Mouse (Mus musculus): ENCODE data around the gene Ercc6l2.
"Not testable (repeated sequence)": the region's sequence is repeated elsewhere in the genome, so short reads cannot be mapped to it uniquely, and the experiment has no call there.

The Ercc6l2 gene

DNA sequence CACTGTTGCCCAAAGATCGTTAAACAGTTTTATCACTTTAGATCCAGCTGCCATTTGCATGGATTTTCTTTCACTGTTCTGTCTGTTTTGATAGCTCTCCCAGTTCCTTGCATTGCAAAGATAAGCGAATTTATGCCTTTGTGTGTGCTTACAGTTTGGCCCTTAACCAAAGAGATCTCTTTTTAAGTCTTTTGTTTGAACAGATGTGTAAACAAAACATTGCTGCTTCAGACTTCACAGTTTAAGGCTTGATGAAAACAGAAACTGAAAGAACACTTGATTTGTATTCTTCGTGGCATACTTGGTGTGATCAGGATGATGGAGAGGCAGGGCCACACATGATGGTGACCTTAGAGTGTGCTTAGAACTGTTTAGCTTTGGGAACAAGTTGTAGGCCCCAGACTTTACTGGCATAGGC is 70.5 kb downstream of the Ercc6l2 start:
- DNase-seq (ENCODE audit: low spot score): no peak

DNA sequence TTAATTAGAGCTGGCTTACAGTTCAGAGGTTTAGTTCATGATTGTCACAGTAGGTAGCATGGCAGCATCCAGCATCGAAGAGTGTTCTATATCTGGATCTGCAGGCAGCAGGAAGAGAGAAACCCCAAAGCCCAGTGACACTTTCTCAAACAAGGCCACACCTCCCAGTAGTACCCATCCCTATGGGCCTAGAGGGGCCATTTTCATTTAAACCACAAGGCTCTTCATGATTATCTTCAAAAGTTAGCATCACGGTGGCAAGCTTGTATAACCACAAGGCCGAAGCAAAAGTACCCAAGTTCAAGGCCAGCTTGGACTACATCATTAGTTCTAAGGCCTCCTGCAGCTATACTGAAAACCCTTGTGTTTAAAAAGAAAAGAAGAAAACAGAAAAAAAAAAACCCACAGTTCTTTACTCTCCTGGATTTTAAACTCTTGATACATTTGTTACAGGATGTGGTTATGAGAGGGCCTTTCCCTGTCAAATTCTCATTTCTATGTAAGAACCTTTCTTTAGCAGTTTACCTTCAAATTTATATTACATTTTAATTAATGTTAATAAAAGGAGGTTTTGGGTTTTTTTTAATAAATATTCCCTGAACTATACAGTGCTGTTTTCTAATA is 71.5 kb downstream of the Ercc6l2 start:
- DNase-seq (ENCODE audit: low spot score): no peak

DNA sequence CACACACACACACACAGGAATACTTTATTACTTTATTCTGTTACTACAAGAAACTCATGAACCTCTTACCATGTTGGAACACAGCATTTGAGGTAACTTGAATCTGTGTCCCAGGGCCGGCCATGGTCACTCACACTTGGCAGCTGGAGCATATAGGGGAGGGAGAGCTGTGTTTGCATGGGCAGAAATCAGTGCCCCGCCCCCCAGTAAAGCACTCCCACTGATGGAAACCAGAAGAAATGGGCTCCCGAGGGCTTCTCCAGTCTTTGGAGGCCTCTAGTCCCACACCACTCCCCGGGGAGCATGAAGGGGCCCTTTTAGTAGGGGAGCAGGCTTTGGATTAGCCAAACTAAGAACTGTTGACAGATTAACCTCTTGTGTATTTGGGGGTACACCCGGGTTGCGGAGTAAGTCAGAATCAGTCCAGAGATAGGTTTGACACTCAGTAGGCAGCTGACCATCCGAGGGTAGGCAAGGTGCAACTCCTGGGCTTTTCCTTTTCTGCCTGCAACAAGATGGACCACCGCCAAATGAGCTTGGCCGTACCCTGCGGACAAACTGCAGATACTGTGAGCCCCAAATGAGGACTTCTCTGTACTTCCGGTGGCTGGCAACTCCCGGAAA is 85.8 kb downstream of the Ercc6l2 start:
- no peak for DNase-seq (ENCODE audit: low spot score)

DNA sequence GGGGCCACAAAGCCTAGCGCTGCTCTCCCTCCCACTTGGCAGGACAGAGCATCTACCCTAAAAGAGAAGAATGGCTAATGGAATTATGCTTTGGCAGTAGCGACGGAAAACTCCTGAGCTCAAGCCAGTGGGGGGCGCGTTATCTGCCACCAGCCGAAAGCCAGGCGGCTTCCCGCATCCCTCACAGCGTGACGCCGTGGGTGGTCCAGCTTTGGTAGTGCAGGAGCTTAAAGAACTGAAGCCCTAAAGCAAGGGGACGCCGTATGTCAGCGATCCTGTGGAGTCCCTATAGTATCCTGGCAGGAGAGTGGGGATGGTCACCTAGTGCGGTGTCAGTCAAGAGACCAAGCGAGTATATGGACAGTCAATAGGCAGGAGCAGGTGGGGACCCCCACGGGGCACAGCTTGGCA is 86.3 kb downstream of the Ercc6l2 start:
- DNase-seq (ENCODE audit: low spot score): peak; percentile 38

DNA sequence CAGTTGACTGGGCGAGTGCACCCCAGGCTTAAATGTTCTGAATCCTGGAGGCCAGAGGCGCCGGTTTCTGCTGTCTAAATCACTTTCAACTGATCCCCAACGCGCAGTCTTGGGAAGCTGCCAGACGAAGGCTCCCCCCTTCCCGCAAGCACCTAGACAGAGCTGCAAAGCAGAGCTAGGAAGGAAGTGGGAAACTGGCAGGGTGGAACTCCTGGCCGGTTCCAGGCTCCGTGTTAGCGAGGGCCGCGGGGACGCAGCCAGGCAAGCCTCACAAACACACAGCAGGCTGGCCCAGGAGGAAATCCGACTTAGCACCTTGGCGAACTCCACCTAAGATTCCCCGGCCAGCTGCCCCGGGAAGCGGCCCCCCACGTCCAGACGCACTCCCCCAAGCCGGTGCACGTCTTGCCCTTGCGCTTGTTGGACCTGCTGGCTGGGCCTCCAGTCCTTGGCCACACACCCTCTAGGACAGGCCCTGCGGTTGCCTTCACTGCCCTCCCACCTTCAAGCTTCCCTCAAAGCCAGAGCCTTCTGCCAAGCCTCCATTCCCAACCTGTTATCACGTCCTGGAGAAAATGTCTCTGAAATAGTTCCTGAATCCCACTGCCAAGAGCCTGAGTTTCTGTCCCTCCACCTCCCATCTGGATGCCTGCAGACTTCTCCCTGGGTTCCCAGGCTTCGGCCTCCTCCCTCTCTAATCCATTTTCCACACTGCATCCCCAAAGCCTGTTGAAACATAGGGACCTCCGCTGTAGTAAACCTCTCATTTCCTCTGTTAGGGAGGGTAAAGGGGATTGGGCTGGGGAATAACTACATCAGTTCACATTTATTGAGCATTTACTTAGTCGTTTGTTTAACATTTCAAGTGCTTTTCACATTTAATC is 86.9 kb downstream of the Ercc6l2 start:
- peak; percentile 51 for DNase-seq (ENCODE audit: low spot score)

DNA sequence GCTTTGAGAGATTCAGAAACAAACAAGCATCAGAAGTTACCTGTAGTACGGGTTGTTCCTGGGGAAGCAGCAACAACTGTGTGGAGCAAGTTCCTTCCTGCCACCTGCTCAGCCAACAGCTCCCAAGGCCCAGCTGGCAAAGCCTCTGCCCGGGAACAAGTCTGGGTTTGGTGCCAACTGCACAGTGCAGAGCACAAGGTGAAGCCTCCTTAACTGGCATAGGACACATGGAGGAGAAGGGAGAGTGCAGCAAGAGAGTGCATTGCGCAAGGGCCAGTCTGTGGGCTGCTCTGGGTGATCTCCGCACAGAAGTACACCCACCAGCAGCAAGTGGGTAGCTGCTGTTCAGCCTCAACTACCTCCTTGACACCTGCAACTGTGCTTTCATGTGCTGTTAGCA is 91.5 kb downstream of the Ercc6l2 start:
- peak; percentile 40 for DNase-seq (ENCODE audit: low spot score)

DNA sequence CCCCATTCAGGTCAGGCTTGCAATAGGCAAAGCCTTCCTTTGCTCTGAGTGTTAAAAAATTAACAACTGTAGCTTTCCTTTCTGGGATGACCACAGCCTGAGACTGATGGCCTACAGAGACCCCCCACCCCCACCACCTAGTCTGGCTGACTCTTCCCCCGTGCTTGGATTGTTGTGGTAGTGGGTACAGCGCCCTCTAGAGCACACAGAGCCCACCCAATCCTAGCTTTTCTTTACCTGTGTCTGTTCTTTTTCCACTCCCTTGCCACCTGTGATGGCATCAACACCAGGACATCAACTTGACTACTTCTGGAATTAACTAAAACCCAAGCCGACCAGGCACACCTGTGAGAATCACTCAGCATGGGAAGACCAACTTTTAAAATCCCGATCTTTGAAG is 92.4 kb downstream of the Ercc6l2 start:
- DNase-seq (ENCODE audit: low spot score): no peak

DNA sequence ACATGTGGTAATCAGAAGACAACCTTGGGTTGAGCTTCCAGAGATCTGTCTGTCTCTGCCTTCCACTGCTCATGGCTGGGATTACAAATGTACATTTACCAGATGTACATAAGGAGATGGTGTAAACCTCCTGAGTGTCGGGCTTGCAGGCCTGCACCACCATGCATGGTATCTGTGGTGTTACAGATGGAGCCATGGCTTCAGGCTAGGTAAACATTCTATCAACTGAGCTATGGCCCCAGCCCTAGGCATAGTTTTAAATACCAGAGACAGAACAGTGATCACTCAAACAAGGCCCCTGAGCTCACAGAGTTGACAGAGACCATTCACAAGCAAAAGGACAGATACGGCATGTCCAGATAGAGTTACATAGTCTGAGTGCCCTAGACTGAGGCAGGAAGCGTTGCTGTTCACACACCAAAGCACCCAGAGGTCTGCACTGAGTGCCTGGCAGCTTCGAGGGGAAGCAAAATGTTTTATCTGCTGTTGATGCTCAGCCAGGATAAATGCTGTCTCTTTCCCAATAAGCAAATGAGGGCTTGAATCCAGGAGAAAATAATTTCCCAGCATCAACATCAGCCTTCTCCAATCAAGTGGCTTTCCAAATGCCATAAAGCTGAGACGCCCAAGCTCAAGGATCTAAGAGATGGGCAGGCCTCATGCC is 95.2 kb downstream of the Ercc6l2 start:
- no peak for DNase-seq (ENCODE audit: low spot score)

GRCm38 (mm10) chr13:63911617-63912016 is 96.6 kb downstream of the Ercc6l2 start:
- DNase-seq (ENCODE audit: low spot score): no peak

DNA sequence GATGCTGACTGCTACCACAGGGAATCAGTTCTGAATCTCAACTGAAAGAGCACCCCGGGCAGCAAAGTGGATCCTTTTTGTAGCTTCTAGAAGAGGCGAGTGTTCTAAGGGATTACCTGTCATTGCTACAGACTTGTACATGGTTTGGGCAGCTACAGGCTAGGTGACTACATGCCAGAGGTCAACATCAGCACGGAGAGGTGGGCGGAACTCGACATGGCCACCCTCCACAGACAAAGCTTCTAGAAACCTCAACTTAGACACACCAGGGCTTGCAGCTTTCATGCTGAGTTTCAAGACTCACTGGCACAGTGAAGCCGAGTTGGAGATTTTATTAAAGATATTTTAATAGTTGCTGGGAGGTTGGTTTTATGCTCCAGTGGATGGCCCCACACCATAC is 98.1 kb downstream of the Ercc6l2 start:
- no peak for DNase-seq (ENCODE audit: low spot score)

DNA sequence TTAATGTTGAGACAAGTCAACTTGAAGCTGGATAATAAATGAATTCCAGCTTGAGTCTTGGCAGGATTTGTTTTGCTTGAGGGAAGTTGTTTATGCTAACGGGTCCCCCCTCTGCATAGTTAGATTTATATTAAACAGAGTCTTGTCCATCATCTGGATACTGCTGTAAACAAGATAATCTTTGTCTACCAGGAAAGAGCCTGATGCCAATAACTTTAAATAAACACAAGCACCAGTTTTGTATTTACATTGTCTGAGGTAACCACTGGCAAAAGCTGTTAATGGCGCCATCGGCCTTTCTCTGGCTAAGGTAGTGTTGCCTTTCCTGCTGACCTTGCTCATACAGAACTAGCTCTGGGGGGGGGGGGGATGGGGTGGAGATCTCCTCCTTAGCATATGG is 100.1 kb downstream of the Ercc6l2 start:
- no peak for DNase-seq (ENCODE audit: low spot score)

DNA sequence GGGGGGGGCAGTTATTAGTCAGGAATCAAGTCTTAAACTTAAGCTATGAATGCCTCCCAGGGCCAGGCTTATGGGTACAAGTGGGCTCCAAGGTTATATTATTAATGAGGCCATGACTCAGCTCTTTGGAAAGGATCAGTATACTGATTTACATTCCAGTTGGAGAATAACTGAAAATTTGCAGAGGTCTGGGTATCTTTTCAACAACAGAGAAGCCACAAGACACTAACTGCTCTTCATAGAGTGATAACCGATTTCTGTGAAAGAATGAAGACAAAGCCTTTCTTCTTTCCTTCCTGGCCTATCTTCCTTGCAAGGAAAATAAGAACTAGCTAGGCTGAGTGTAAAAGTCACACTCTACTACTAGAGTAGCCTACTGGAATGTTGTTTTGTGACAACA is 100.6 kb downstream of the Ercc6l2 start:
- DNase-seq (ENCODE audit: low spot score): no peak

- DNase-seq (ENCODE audit: low spot score): no peak
Measured at GRCm38 (mm10) chr13:63916568-63916967, 101.5 kb downstream of the Ercc6l2 start.

- peak; percentile 63 for DNase-seq (ENCODE audit: low spot score)
Measured at GRCm38 (mm10) chr13:63917198-63917767, 102.2 kb downstream of the Ercc6l2 start.

GRCm38 (mm10) chr13:63917776-63918621 is 103.0 kb downstream of the Ercc6l2 start:
- peak; percentile 49 for DNase-seq (ENCODE audit: low spot score)

DNA sequence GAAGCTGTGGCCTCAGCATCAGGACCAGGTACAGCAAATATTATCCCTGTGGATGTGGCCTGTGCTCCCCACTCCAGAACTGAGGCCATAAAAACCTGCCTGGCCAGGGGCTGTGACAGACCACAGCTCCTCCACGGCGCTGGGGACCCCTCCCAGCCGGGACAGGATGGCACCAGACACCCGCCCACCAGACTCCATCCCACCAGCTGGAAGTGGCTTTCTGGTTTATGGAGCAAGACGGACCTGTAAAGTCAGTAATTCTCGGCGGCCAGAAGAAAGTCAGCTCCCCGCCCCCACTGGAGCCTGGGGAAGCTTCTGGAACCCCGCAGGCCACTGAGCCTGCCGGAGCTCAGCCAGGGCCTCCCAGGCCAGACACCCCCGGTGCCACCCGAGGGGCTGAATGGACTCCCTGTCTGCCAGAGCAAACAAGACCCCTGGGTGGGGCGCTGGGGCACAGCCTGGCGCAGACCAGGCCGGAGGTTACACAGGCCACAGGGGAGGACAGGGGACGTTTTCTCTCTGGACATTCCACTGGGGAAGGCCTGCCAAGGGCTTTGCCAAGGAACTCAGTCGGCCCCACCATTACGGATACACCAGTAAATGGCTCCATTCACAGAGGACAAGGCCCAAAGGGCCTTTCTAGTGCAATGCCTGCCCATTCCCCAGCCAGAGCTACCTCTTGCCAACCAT is 103.8 kb downstream of the Ercc6l2 start:
- no peak for DNase-seq (ENCODE audit: low spot score)

- DNase-seq (ENCODE audit: low spot score): not testable (repeated sequence)
Measured at GRCm38 (mm10) chr13:63924036-63924435, 109.0 kb downstream of the Ercc6l2 start.

GRCm38 (mm10) chr13:63927326-63927725 is 112.3 kb downstream of the Ercc6l2 start:
- no peak for DNase-seq (ENCODE audit: low spot score)

GRCm38 (mm10) chr13:63929351-63929750 is 114.3 kb downstream of the Ercc6l2 start:
- DNase-seq (ENCODE audit: low spot score): no peak

- DNase-seq (ENCODE audit: low spot score): no peak
Measured at GRCm38 (mm10) chr13:63929917-63930515, 115.0 kb downstream of the Ercc6l2 start.

All from ovary, adult 18-20 months (tissue).